Mouse (Mus musculus) kidney, postnatal 0 days (tissue): ENCODE data around the gene Zfp131. TPM values are rescaled to one million over a fixed set of nuclear protein-coding genes. Genes with fewer than 3 reads are reported as not detected.

Experiments
- ATAC-seq: fragments of 200-750 bp; cut with Nextera tagmentation; replicated peaks from 2 replicates; pipeline ENCODE4 v1.8.0; 2017; ENCODE audit warnings: low read depth, moderate number of reproducible peaks, moderate TSS enrichment, moderate library complexity; ENCODE audit not compliant: low FRiP score
- DNase-seq: peaks from one replicate; pipeline ENCODE4 v3.0.0-alpha.2; 2016; ENCODE audit warnings: low spot score
- H3K27ac ChIP-seq: fragments of 300-500 bp; sonication (generic); 2 replicates; pipeline ENCODE4 v1.5.1; 2014; ENCODE audit warnings: mild to moderate bottlenecking
- H3K27me3 ChIP-seq: fragments of 300-500 bp; sonication (generic); 2 replicates; pipeline ENCODE4 v1.6.1; 2014; ENCODE audit warnings: low read length, mixed read lengths; ENCODE audit not compliant: insufficient read depth
- H3K36me3 ChIP-seq: fragments of 300-500 bp; sonication (generic); 2 replicates; pipeline ENCODE4 v1.6.1; 2014; ENCODE audit warnings: low read length, mixed read lengths; ENCODE audit not compliant: insufficient read depth
- H3K4me1 ChIP-seq: fragments of 300-500 bp; sonication (generic); replicated peaks from 2 replicates; pipeline ENCODE4 v1.6.1; 2014; ENCODE audit warnings: antibody characterized with exemption, low read length, mixed read lengths; ENCODE audit not compliant: insufficient read depth
- H3K4me2 ChIP-seq: fragments of 300-500 bp; sonication (generic); 2 replicates; pipeline ENCODE4 v1.6.1; 2014; ENCODE audit warnings: mild to moderate bottlenecking, low read length, moderate library complexity, mixed read lengths
- H3K4me3 ChIP-seq: fragments of 300-500 bp; sonication (generic); replicated peaks from 2 replicates; pipeline ENCODE4 v1.5.1; 2014; ENCODE audit warnings: low read depth, low read length
- H3K9ac ChIP-seq: fragments of 300-500 bp; sonication (generic); 2 replicates; pipeline ENCODE4 v1.6.1; 2014; ENCODE audit warnings: low read depth, low read length
- H3K9me3 ChIP-seq: fragments of 300-500 bp; sonication (generic); replicated peaks from 2 replicates; pipeline ENCODE4 v1.6.1; 2016; ENCODE audit warnings: low read length, inconsistent platforms, mixed read lengths
- CTCF ChIP-seq: IDR thresholded peaks from 2 replicates; pipeline ENCODE4 v1.5.1; 2016; ENCODE audit warnings: antibody characterized with exemption, low read depth, mild to moderate bottlenecking, moderate library complexity
- WGBS: fragments of 180-500 bp; shearing (Covaris S2); extraction: QIAGEN DNeasy Blood & Tissue Kit; methylation state at CpG from one replicate; pipeline ENCODE4 v1.1.7; 2014; 5-methylcytosine and 5-hydroxymethylcytosine counted together
- polyA plus RNA-seq: library from polyadenylated mRNA; unstranded; fragments of >200 nt; fragmentation: Nextera tagmentation; extraction: Ambion mirVana; gene quantifications from 2 replicates; pipeline ENCODE4 v1.2.1, GENCODE M21; 2015

Gene Zfp131
- polyA plus RNA-seq, 1 experiment from 2014 or later: 29.7 TPM

GRCm38 (mm10) chr13:119742711-119743415 lies 47.8 kb downstream of the Zfp131 start:
- no peak for TF ChIP-seq CTCF
- no peak overlapping the region for H3K4me2 ChIP-seq
- no peaks in the 10 kb centered on the region for H3K9me3 ChIP-seq
- no peak overlapping the region for H3K9ac ChIP-seq
- H3K36me3 ChIP-seq: no peaks in the 10 kb centered on the region
- no peak overlapping the region for H3K27ac ChIP-seq
- H3K4me1 ChIP-seq: 0 out of 2 replicates have a peak, but pooled peaks cover 3% of the 10 kb centered on the region
- ATAC-seq (no peak), DNase-seq (no peak)
- H3K4me3 ChIP-seq: no peak overlapping the region
- WGBS: 89% methylated on average over 6 of the region's 6 CpGs
- H3K27me3 ChIP-seq: no peaks in the 10 kb centered on the region

GRCm38 (mm10) chr13:119741390-119742237 lies 49.1 kb downstream of the Zfp131 start:
- no peak for TF ChIP-seq CTCF
- Histone ChIP-seq H3K27me3 (no peaks in the 10 kb centered on the region), H3K4me3 (peak overlapping the region; percentile 29), H3K36me3 (no peaks in the 10 kb centered on the region), H3K27ac (no peak overlapping the region), H3K4me1 (0 out of 2 replicates have a peak, but pooled peaks cover 3% of the 10 kb centered on the region), H3K9ac (0 out of 2 replicates have a peak overlapping the region, but pooled peaks have one; percentile 31), H3K4me2 (peak overlapping the region; percentile 61), H3K9me3 (no peaks in the 10 kb centered on the region)
- 7% methylated on average over 19 of the region's 19 CpGs for WGBS
- DNase-seq: no peak
- ATAC-seq: no peak

- Histone ChIP-seq H3K4me3 (no peak overlapping the region), H3K9me3 (no peaks in the 10 kb centered on the region), H3K36me3 (no peaks in the 10 kb centered on the region), H3K9ac (no peak overlapping the region), H3K27ac (no peak overlapping the region), H3K4me2 (no peak overlapping the region), H3K4me1 (no peaks in the 10 kb centered on the region), H3K27me3 (no peaks in the 10 kb centered on the region)
- 23% methylated on average over 6 of the region's 6 CpGs for WGBS
- TF ChIP-seq CTCF: no peak
- ATAC-seq: no peak
- no peak for DNase-seq
Measured at GRCm38 (mm10) chr13:119731448-119731847, 59.2 kb downstream of the Zfp131 start.

GRCm38 (mm10) chr13:119729406-119729805 lies 61.3 kb downstream of the Zfp131 start:
- ATAC-seq: no peak
- H3K36me3 ChIP-seq: no peaks in the 10 kb centered on the region
- TF ChIP-seq CTCF: no peak
- H3K9me3 ChIP-seq: no peaks in the 10 kb centered on the region
- no peak for DNase-seq
- no peak overlapping the region for H3K4me3 ChIP-seq
- H3K4me1 ChIP-seq: no peaks in the 10 kb centered on the region
- no peak overlapping the region for H3K9ac ChIP-seq
- no peak overlapping the region for H3K4me2 ChIP-seq
- H3K27me3 ChIP-seq: no peaks in the 10 kb centered on the region
- 63% methylated on average over 7 of the region's 7 CpGs for WGBS
- no peak overlapping the region for H3K27ac ChIP-seq

GRCm38 (mm10) chr13:119727608-119728387 lies 62.9 kb downstream of the Zfp131 start:
- Histone ChIP-seq H3K27me3 (no peaks in the 10 kb centered on the region), H3K36me3 (no peaks in the 10 kb centered on the region), H3K4me3 (no peak overlapping the region), H3K4me2 (no peak overlapping the region), H3K4me1 (no peaks in the 10 kb centered on the region), H3K9ac (no peak overlapping the region), H3K9me3 (no peaks in the 10 kb centered on the region), H3K27ac (no peak overlapping the region)
- no peak for ATAC-seq
- peak; percentile 18 for DNase-seq
- no peak for TF ChIP-seq CTCF
- 64% methylated on average over 26 of the region's 26 CpGs for WGBS

- Histone ChIP-seq H3K27me3 (no peaks in the 10 kb centered on the region), H3K27ac (no peak overlapping the region), H3K4me1 (no peaks in the 10 kb centered on the region), H3K9me3 (no peaks in the 10 kb centered on the region), H3K36me3 (no peaks in the 10 kb centered on the region), H3K4me3 (no peak overlapping the region), H3K4me2 (no peak overlapping the region), H3K9ac (no peak overlapping the region)
- peak; percentile 22 for DNase-seq
- 84% methylated on average over 7 of the region's 7 CpGs for WGBS
- TF ChIP-seq CTCF: peak; percentile 56
- ATAC-seq: no peak
Measured at GRCm38 (mm10) chr13:119724541-119724940, 66.1 kb downstream of the Zfp131 start.
